Mouse (Mus musculus): ENCODE measurements around the gene Gm9936.
"Not testable (repeated sequence)": the region's sequence is repeated elsewhere in the genome, so short reads cannot be mapped to it uniquely, and the experiment has no call there.

The Gm9936 gene

GRCm38 (mm10) chr5:114842155-114842554 is 16.3 kb downstream of the Gm9936 start:
- in situ Hi-C loops (cut with MboI; ENCODE audit: unreplicated experiment in 2 of 2) = not testable (repeated sequence)

- in situ Hi-C loops (cut with MboI; ENCODE audit: unreplicated experiment in 2 of 2) = not testable (repeated sequence)
These were observed 18.0 kb downstream of the Gm9936 start for GRCm38 (mm10) chr5:114840481-114840880.

- in situ Hi-C loops (cut with MboI; ENCODE audit: unreplicated experiment in 2 of 2) = no loop called here
These were observed 21.6 kb downstream of the Gm9936 start for GRCm38 (mm10) chr5:114836886-114837285.

GRCm38 (mm10) chr5:114829740-114830139 is 28.7 kb downstream of the Gm9936 start:
- in situ Hi-C loops (cut with MboI; ENCODE audit: unreplicated experiment in 2 of 2) = loop anchor here (5.0 to 10.0 kb wide), 3 partner anchors 68 to 125 kb away; partner anchors contain the start of genes Oasl2 (in 1 of the 2) and Tchp (in 1 of the 2)

- in situ Hi-C loops (cut with MboI; ENCODE audit: unreplicated experiment in 2 of 2) = loop anchor here (5.0 to 10.0 kb wide), 3 partner anchors 70 to 123 kb away; partner anchors contain the start of genes Oasl2 (in 1 of the 2) and Tchp (in 1 of the 2)
These were observed 31.1 kb downstream of the Gm9936 start for GRCm38 (mm10) chr5:114827427-114827826.

- in situ Hi-C loops (cut with MboI; ENCODE audit: unreplicated experiment in 2 of 2) = loop anchor here (5.0 to 10.0 kb wide), 3 partner anchors 71 to 121 kb away; partner anchors contain the start of genes Oasl2 (in 1 of the 2) and Tchp (in 1 of the 2)
These were observed 32.3 kb downstream of the Gm9936 start for GRCm38 (mm10) chr5:114825978-114826691.

GRCm38 (mm10) chr5:114824197-114824596 is 34.3 kb downstream of the Gm9936 start:
- in situ Hi-C loops (cut with MboI; ENCODE audit: unreplicated experiment in 2 of 2) = loop anchor here in 1 of 2 experiments (10.0 kb wide), 1 partner anchor 119 kb away; the partner anchor contains the start of gene Tchp

GRCm38 (mm10) chr5:114822796-114823688 is 35.4 kb downstream of the Gm9936 start, which contains the start of gene 1500011B03Rik:
1500011B03Rik (minus strand) TSS chr5:114823468.
- in situ Hi-C loops (cut with MboI; ENCODE audit: unreplicated experiment in 2 of 2) = loop anchor here in 1 of 2 experiments (10.0 kb wide), 1 partner anchor 118 kb away; the partner anchor contains the start of gene Tchp

- in situ Hi-C loops (cut with MboI; ENCODE audit: unreplicated experiment in 2 of 2) = no loop called here
These were observed 40.4 kb downstream of the Gm9936 start for GRCm38 (mm10) chr5:114818124-114818523.

- in situ Hi-C loops (cut with MboI; ENCODE audit: unreplicated experiment in 2 of 2) = no loop called here
These were observed 41.9 kb downstream of the Gm9936 start for GRCm38 (mm10) chr5:114816599-114816998.

GRCm38 (mm10) chr5:114813525-114814181 is 44.8 kb downstream of the Gm9936 start:
- in situ Hi-C loops (cut with MboI; ENCODE audit: unreplicated experiment in 2 of 2) = no loop called here

- in situ Hi-C loops (cut with MboI; ENCODE audit: unreplicated experiment in 2 of 2) = loop anchor here (5.0 kb wide), 2 partner anchors 38 to 43 kb away; partner anchors contain the start of gene Ankrd13a (in 1 of the 2)
These were observed 48.7 kb downstream of the Gm9936 start for GRCm38 (mm10) chr5:114809826-114810225.

- in situ Hi-C loops (cut with MboI; ENCODE audit: unreplicated experiment in 2 of 2) = loop anchor here (5.0 kb wide), 2 partner anchors 37 to 42 kb away; partner anchors contain the start of gene Ankrd13a (in 1 of the 2)
These were observed 49.2 kb downstream of the Gm9936 start for GRCm38 (mm10) chr5:114809181-114809756.

GRCm38 (mm10) chr5:114808385-114808784 is 50.1 kb downstream of the Gm9936 start:
- in situ Hi-C loops (cut with MboI; ENCODE audit: unreplicated experiment in 2 of 2) = loop anchor here (5.0 kb wide), 2 partner anchors 36 to 41 kb away; partner anchors contain the start of gene Ankrd13a (in 1 of the 2)

- in situ Hi-C loops (cut with MboI; ENCODE audit: unreplicated experiment in 2 of 2) = loop anchor here (5.0 kb wide), 2 partner anchors 36 to 41 kb away; partner anchors contain the start of gene Ankrd13a (in 1 of the 2)
These were observed 50.6 kb downstream of the Gm9936 start for GRCm38 (mm10) chr5:114807893-114808292.

- in situ Hi-C loops (cut with MboI; ENCODE audit: unreplicated experiment in 2 of 2) = loop anchor here (5.0 kb wide), 2 partner anchors 35 to 40 kb away; partner anchors contain the start of gene Ankrd13a (in 1 of the 2)
These were observed 51.0 kb downstream of the Gm9936 start for GRCm38 (mm10) chr5:114807468-114807867.

- in situ Hi-C loops (cut with MboI; ENCODE audit: unreplicated experiment in 2 of 2) = loop anchor here (5.0 kb wide), 2 partner anchors 35 to 40 kb away; partner anchors contain the start of gene Ankrd13a (in 1 of the 2)
These were observed 51.4 kb downstream of the Gm9936 start for GRCm38 (mm10) chr5:114807063-114807462.

- in situ Hi-C loops (cut with MboI; ENCODE audit: unreplicated experiment in 2 of 2) = loop anchor here (5.0 kb wide), 2 partner anchors 34 to 39 kb away; partner anchors contain the start of gene Ankrd13a (in 1 of the 2)
These were observed 51.8 kb downstream of the Gm9936 start for GRCm38 (mm10) chr5:114806636-114807035.
